Mouse (Mus musculus) spleen, adult 2 months (tissue): ENCODE results near the gene Nek6.

Experiments
- CTCF ChIP-seq: fragments of 200-500 bp; IDR thresholded peaks from 2 replicates; pipeline ENCODE4 v1.5.1; 2011; ENCODE audit warnings: mild to moderate bottlenecking, inconsistent platforms; ENCODE audit not compliant: insufficient read depth, insufficient read length, insufficient replicate concordance; ENCODE audit errors: extremely low read depth
- POLR2A ChIP-seq: fragments of 200-500 bp; IDR thresholded peaks from 2 replicates; pipeline ENCODE4 v1.6.1; 2011; ENCODE audit warnings: low read depth, low read length, inconsistent platforms

- TF ChIP-seq POLR2A (no peak), CTCF (no peak)
Measured at GRCm38 (mm10) chr2:38534241-38534940, 22.9 kb downstream of the Nek6 start.
